Mouse (Mus musculus) heart, postnatal 25 days (tissue): ENCODE data around the gene Vat1. TPM values are rescaled to one million over a fixed set of nuclear protein-coding genes. Genes with fewer than 3 reads are reported as not detected.
"Not testable (repeated sequence)": the region's sequence is repeated elsewhere in the genome, so short reads cannot be mapped to it uniquely, and the experiment has no call there.

Experiments
- DNase-seq: peaks from one replicate; pipeline ENCODE4 v3.0.0; 2022; ENCODE audit warnings: low spot score
- intact Hi-C: fragments of 180-260 bp; cut with DNase I; formaldehyde crosslinking; loops from one replicate; pipeline ENCODE4 v1.15.1; 2025
- total RNA-seq, 2 experiments: library from RNA; stranded (reverse); gene quantifications; 2 replicates each; pipeline ENCODE4 v1.2.3; 2021

The Vat1 gene
- total RNA-seq, 2 experiments from 2014 or later: 21.6 to 25.5 TPM

GRCm38 (mm10) chr11:101467477-101468262, 1.6 kb upstream of the Vat1 start:
- intact Hi-C loops: loop anchor here (5.0 kb wide), 1 partner anchor 85 kb away; the partner anchor contains the start of genes Brca1 and Nbr1
- DNase-seq: peak; percentile 46

- intact Hi-C loops: loop anchor here (5.0 kb wide), 1 partner anchor 86 kb away; the partner anchor contains the start of genes Brca1 and Nbr1
- not testable (repeated sequence) for DNase-seq
Observed at GRCm38 (mm10) chr11:101466552-101466950, 521 bp upstream of the Vat1 start.

GRCm38 (mm10) chr11:101465101-101465868, 745 bp downstream of the Vat1 start:
- DNase-seq: peak; percentile 74
- intact Hi-C loops: loop anchor here (5.0 kb wide), 1 partner anchor 87 kb away; the partner anchor contains the start of genes Brca1 and Nbr1

GRCm38 (mm10) chr11:101464211-101465100, 1.6 kb downstream of the Vat1 start, which contains the start of gene Rnd2:
Gene Rnd2, plus strand, starts transcription at chr11:101464999.
- no peak for DNase-seq
- intact Hi-C loops: loop anchor here (5.0 kb wide), 1 partner anchor 88 kb away; the partner anchor contains the start of genes Brca1 and Nbr1

GRCm38 (mm10) chr11:101462583-101463440, 3.2 kb downstream of the Vat1 start:
- DNase-seq: no peak
- intact Hi-C loops: loop anchor here (2.0 kb wide), 1 partner anchor 14 kb away; the partner anchor contains the start of gene Ifi35

- DNase-seq: no peak
- intact Hi-C loops: loop anchor here (2.0 kb wide), 1 partner anchor 13 kb away; the partner anchor contains the start of gene Ifi35
Observed at GRCm38 (mm10) chr11:101462141-101462540, 3.9 kb downstream of the Vat1 start.

- no peak for DNase-seq
- intact Hi-C loops: no loop called here
Observed at GRCm38 (mm10) chr11:101460321-101460720, 5.7 kb downstream of the Vat1 start.

- intact Hi-C loops: loop anchor here (10.0 kb wide), 1 partner anchor 275 kb away; the partner anchor contains the start of gene Dhx8
- no peak for DNase-seq
Observed at GRCm38 (mm10) chr11:101459716-101460115, 6.3 kb downstream of the Vat1 start.

- intact Hi-C loops: loop anchor here (10.0 kb wide), 1 partner anchor 277 kb away; the partner anchor contains the start of gene Dhx8
- DNase-seq: no peak
Observed at GRCm38 (mm10) chr11:101458217-101458616, 7.8 kb downstream of the Vat1 start.

- intact Hi-C loops: loop anchor here (10.0 kb wide), 1 partner anchor 277 kb away; the partner anchor contains the start of gene Dhx8
- DNase-seq: no peak
Observed at GRCm38 (mm10) chr11:101457631-101458030, 8.4 kb downstream of the Vat1 start.

- no peak for DNase-seq
- intact Hi-C loops: loop anchor here (10.0 kb wide), 1 partner anchor 279 kb away; the partner anchor contains the start of gene Dhx8
Observed at GRCm38 (mm10) chr11:101455627-101456026, 10.4 kb downstream of the Vat1 start.

- intact Hi-C loops: loop anchor here (10.0 kb wide), 1 partner anchor 280 kb away; the partner anchor contains the start of gene Dhx8
- DNase-seq: no peak
Observed at GRCm38 (mm10) chr11:101454702-101455101, 11.3 kb downstream of the Vat1 start.

- DNase-seq: no peak
- intact Hi-C loops: loop anchor here (10.0 kb wide), 1 partner anchor 283 kb away; the partner anchor contains the start of gene Dhx8
Observed at GRCm38 (mm10) chr11:101452093-101452774, 13.8 kb downstream of the Vat1 start.

GRCm38 (mm10) chr11:101451536-101451935, 14.5 kb downstream of the Vat1 start:
- no peak for DNase-seq
- intact Hi-C loops: loop anchor here (10.0 kb wide), 1 partner anchor 283 kb away; the partner anchor contains the start of gene Dhx8

GRCm38 (mm10) chr11:101450394-101450793, 15.6 kb downstream of the Vat1 start:
- intact Hi-C loops: loop anchor here (10.0 kb wide), 1 partner anchor 284 kb away; the partner anchor contains the start of gene Dhx8
- no peak for DNase-seq

GRCm38 (mm10) chr11:101449596-101449995, 16.4 kb downstream of the Vat1 start:
- DNase-seq: not testable (repeated sequence)
- intact Hi-C loops: loop anchor here (2.0 kb wide), 1 partner anchor 13 kb away; no protein-coding TSS in a partner anchor

- intact Hi-C loops: loop anchor here (2.0 kb wide), 1 partner anchor 14 kb away; no protein-coding TSS in a partner anchor
- no peak for DNase-seq
Observed at GRCm38 (mm10) chr11:101448899-101449298, 17.1 kb downstream of the Vat1 start.
